Comparison of ENCODE assay signal across 8 mouse cellular contexts in the genomic region with DNA sequence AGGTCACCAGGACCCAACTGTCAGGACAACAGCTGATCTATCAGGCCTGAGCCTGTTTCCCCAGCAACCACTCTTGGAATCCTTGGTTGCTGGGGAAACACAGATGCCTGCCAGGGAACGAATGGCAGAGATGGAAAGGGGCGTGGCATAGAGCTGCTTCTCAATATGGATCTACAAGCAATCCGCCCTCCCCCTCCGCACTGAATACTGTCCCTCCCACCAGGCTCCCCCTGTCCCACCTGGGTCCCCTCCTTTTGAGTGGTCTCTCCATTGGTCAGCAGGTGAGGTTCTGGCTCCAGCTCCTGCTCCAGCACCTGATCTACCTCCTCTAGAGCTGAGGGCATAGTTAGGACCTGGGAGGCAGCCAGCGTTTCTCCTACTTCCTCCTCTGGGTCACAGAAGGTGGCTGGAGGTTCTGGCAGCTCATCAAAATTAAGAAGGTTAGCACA. TPM values are rescaled to one million over a fixed set of nuclear protein-coding genes. Genes with fewer than 3 reads are reported as not detected.
DNase-seq lines count a peak whose midpoint lies in the region; ATAC-seq lines count a peak whose summit lies in the region.
"Had no signal": no experiment of that assay in that cellular context is flagged by ENCODE, and none has a peak within 500 bp of the region (broad histone marks: within the 10 kb centered on the region; RNA-seq: fewer than 3 reads in every experiment).

No protein-coding gene starts in this region.

- H3K36me3 ChIP-seq in hindbrain, embryonic 15.5 days: peaks cover 48% of the 10 kb centered on the region
- H3K36me3 ChIP-seq in midbrain, embryonic 14.5 days (ENCODE audit: control insufficient read depth, insufficient read depth, low read length): peaks cover 70% of the 10 kb centered on the region

- H3K4me3 ChIP-seq in hindbrain, embryonic 15.5 days: no peak overlapping the region
- H3K4me3 ChIP-seq in midbrain, embryonic 14.5 days (replicated peaks; ENCODE audit: low read depth, low read length): no peak overlapping the region

- peaks cover 63% of the 10 kb centered on the region for H3K4me1 ChIP-seq in hindbrain, embryonic 15.5 days (replicated peaks)
- H3K4me1 ChIP-seq in midbrain, embryonic 14.5 days (ENCODE audit: control insufficient read depth, insufficient read depth, low read length): peaks cover 58% of the 10 kb centered on the region

- no peak for ATAC-seq in hindbrain, embryonic 15.5 days (ENCODE audit: low FRiP score, low read depth)
- ATAC-seq in midbrain, embryonic 14.5 days (ENCODE audit: low FRiP score, low TSS enrichment): no peak

- no peak overlapping the region for H3K9ac ChIP-seq in hindbrain, embryonic 15.5 days
- peak overlapping the region; percentile 3; the same call in 1 of the 2 replicates for H3K9ac ChIP-seq in midbrain, embryonic 14.5 days (replicated peaks; ENCODE audit: low read length)

- no peaks in the 10 kb centered on the region for H3K27me3 ChIP-seq in hindbrain, embryonic 15.5 days
- no peaks in the 10 kb centered on the region for H3K27me3 ChIP-seq in midbrain, embryonic 14.5 days (ENCODE audit: control insufficient read depth, insufficient read depth, low read length)

- peak; percentile 75 for DNase-seq in Muller cell, postnatal 12 days (ENCODE audit: inconsistent ontology term)
- DNase-seq in cerebellum, postnatal 14 days: peak; percentile 62 to 73
- peak; percentile 88 for DNase-seq in midbrain, embryonic 14.5 days
- no peak for DNase-seq in urinary bladder, adult 2 months (ENCODE audit: low spot score)
- DNase-seq in spleen, postnatal 36 days (ENCODE audit: low spot score in 2 of 2): no peak
- no peak for DNase-seq in thymus, postnatal 0 days (ENCODE audit: low spot score)

- H3K4me2 ChIP-seq in hindbrain, embryonic 15.5 days: peak overlapping the region; percentile 7; the same call in 1 of the 2 replicates
- peak overlapping the region; percentile 98 for H3K4me2 ChIP-seq in midbrain, embryonic 14.5 days (ENCODE audit: low read length)

- H3K9me3 ChIP-seq in hindbrain, embryonic 15.5 days: no peaks in the 10 kb centered on the region
- no peaks in the 10 kb centered on the region for H3K9me3 ChIP-seq in midbrain, embryonic 14.5 days (ENCODE audit: control insufficient read depth, low read length)

- H3K27ac ChIP-seq in hindbrain, embryonic 15.5 days (replicated peaks): peak overlapping the region; percentile 93
- H3K27ac ChIP-seq in midbrain, embryonic 14.5 days (replicated peaks; ENCODE audit: low read depth, low read length): peak overlapping the region; percentile 73

- WGBS in hindbrain, embryonic 15.5 days: 7% methylated on average over 5 of the region's 5 CpGs
- WGBS in midbrain, embryonic 14.5 days: 2% methylated on average over 5 of the region's 5 CpGs

RNA-seq across cellular contexts. Expression of gene Prr7, which starts 10.6 kb away (rescaled TPM):
- polyA plus RNA-seq in hindbrain, embryonic 15.5 days (2015; fragmentation: Nextera tagmentation; extraction: Ambion mirVana): 4.6 and 5.1 TPM in 2 replicates
- 7.0 and 34.3 TPM in 2 replicates for polyA plus RNA-seq in midbrain, embryonic 14.5 days (2014; fragmentation: Nextera tagmentation; extraction: Ambion mirVana)
- 3.5 and 3.8 TPM in 2 replicates for polyA plus RNA-seq in urinary bladder, adult 2 months (2012; rRNA removed)
- polyA plus RNA-seq in thymus, postnatal 0 days (2015; fragmentation: Nextera tagmentation; extraction: Ambion mirVana): 0.27 and 0.46 TPM in 2 replicates

RNA-seq across cellular contexts. Expression of gene Dbn1, which starts 13.3 kb away (rescaled TPM):
- polyA plus RNA-seq in hindbrain, embryonic 15.5 days (2015; fragmentation: Nextera tagmentation; extraction: Ambion mirVana): 498 and 572 TPM in 2 replicates
- polyA plus RNA-seq in midbrain, embryonic 14.5 days (2014; fragmentation: Nextera tagmentation; extraction: Ambion mirVana): 509 and 557 TPM in 2 replicates
- polyA plus RNA-seq in urinary bladder, adult 2 months (2012; rRNA removed): 43.0 and 45.3 TPM in 2 replicates
- 8.4 and 9.3 TPM in 2 replicates for polyA plus RNA-seq in thymus, postnatal 0 days (2015; fragmentation: Nextera tagmentation; extraction: Ambion mirVana)

RNA-seq across cellular contexts. Expression of gene Grk6, which starts 29.8 kb away (rescaled TPM):
- 38.2 and 40.7 TPM in 2 replicates for polyA plus RNA-seq in hindbrain, embryonic 15.5 days (2015; fragmentation: Nextera tagmentation; extraction: Ambion mirVana)
- 41.8 and 44.0 TPM in 2 replicates for polyA plus RNA-seq in midbrain, embryonic 14.5 days (2014; fragmentation: Nextera tagmentation; extraction: Ambion mirVana)
- polyA plus RNA-seq in urinary bladder, adult 2 months (2012; rRNA removed): 37.4 and 42.4 TPM in 2 replicates
- polyA plus RNA-seq in thymus, postnatal 0 days (2015; fragmentation: Nextera tagmentation; extraction: Ambion mirVana): 76.9 and 87.8 TPM in 2 replicates

RNA-seq across cellular contexts. Expression of gene Pdlim7, which starts 38.8 kb away (rescaled TPM):
- 158 and 171 TPM in 2 replicates for polyA plus RNA-seq in hindbrain, embryonic 15.5 days (2015; fragmentation: Nextera tagmentation; extraction: Ambion mirVana)
- 126 and 154 TPM in 2 replicates for polyA plus RNA-seq in midbrain, embryonic 14.5 days (2014; fragmentation: Nextera tagmentation; extraction: Ambion mirVana)
- polyA plus RNA-seq in urinary bladder, adult 2 months (2012; rRNA removed): 382 and 383 TPM in 2 replicates
- polyA plus RNA-seq in thymus, postnatal 0 days (2015; fragmentation: Nextera tagmentation; extraction: Ambion mirVana): 37.5 and 39.4 TPM in 2 replicates

RNA-seq across cellular contexts. Expression of gene F12, which starts 48.1 kb away (rescaled TPM):
- 0.17 and 0.66 TPM in 2 replicates for polyA plus RNA-seq in hindbrain, embryonic 15.5 days (2015; fragmentation: Nextera tagmentation; extraction: Ambion mirVana)
- not detected in 2 replicates for polyA plus RNA-seq in midbrain, embryonic 14.5 days (2014; fragmentation: Nextera tagmentation; extraction: Ambion mirVana)
- polyA plus RNA-seq in urinary bladder, adult 2 months (2012; rRNA removed): 0.06 and 0.07 TPM in 2 replicates
- 0.12 TPM in 1 of 2 replicates, not detected in the other for polyA plus RNA-seq in thymus, postnatal 0 days (2015; fragmentation: Nextera tagmentation; extraction: Ambion mirVana)
- polyA plus RNA-seq: heart, postnatal 0 days had no signal

Comparison
In these comparisons a context has a peak if more than half of its experiments do, and no peak if none do; other contexts are left out.
1. DNase-seq: peak in Muller cell, postnatal 12 days (single experiment), cerebellum, postnatal 14 days (2 of 2) and midbrain, embryonic 14.5 days (single experiment); none in urinary bladder, adult 2 months (single experiment), spleen, postnatal 36 days (0 of 2) and thymus, postnatal 0 days (single experiment).
2. RNA of gene Dbn1, which starts 13.3 kb away (polyA plus RNA-seq): 498 to 572 TPM in hindbrain, embryonic 15.5 days and 509 to 557 TPM in midbrain, embryonic 14.5 days; 43.0 to 45.3 TPM in urinary bladder, adult 2 months and 8.4 to 9.3 TPM in thymus, postnatal 0 days; every median in the first group is over 10 times any median in the second.